Comparison of ENCODE assay signal across 29 mouse cellular contexts in genomic region chr6:99235588-99235987, GRCm38 (mm10).
DNase-seq lines count a peak whose midpoint lies in the region; ATAC-seq and TF ChIP-seq lines count a peak whose summit lies in the region.
"Had no signal": no experiment of that assay in that cellular context is flagged by ENCODE, and none has a peak within 500 bp of the region (broad histone marks: within the 10 kb centered on the region; RNA-seq: fewer than 3 reads in every experiment).

No protein-coding gene starts in this region.

- H3K36me3 ChIP-seq in lung, embryonic 14.5 days (ENCODE audit: insufficient read depth), result no peaks in the 10 kb centered on the region
- no peaks in the 10 kb centered on the region for H3K36me3 ChIP-seq in heart, embryonic 12.5 days
- H3K36me3 ChIP-seq: liver, embryonic 15.5 days; neural tube, embryonic 12.5 days had no signal

- no peak overlapping the region for H3K4me2 ChIP-seq in lung, embryonic 14.5 days
- H3K4me2 ChIP-seq in heart, embryonic 12.5 days, result no peak overlapping the region
- H3K4me2 ChIP-seq: heart, embryonic 11.5 days; hindbrain, embryonic 14.5 days; liver, embryonic 15.5 days; midbrain, embryonic 11.5 days; neural tube, embryonic 12.5 days had no signal

- H3K4me1 ChIP-seq in lung, embryonic 14.5 days (ENCODE audit: insufficient read depth), result no peaks in the 10 kb centered on the region
- peaks cover 38% of the 10 kb centered on the region for H3K4me1 ChIP-seq in heart, embryonic 12.5 days (replicated peaks)
- H3K4me1 ChIP-seq: liver, embryonic 15.5 days had no signal

- no peak overlapping the region for H3K4me3 ChIP-seq in lung, embryonic 14.5 days (ENCODE audit: low read depth, low read length)
- H3K4me3 ChIP-seq in heart, embryonic 12.5 days, result no peak overlapping the region
- H3K4me3 ChIP-seq: left cerebral cortex, adult 2 months; liver, embryonic 15.5 days; myocyte; neural tube, embryonic 12.5 days had no signal

- H3K9me3 ChIP-seq in lung, embryonic 14.5 days (ENCODE audit: low read depth, low read length), result no peaks in the 10 kb centered on the region
- no peaks in the 10 kb centered on the region for H3K9me3 ChIP-seq in heart, embryonic 12.5 days (replicated peaks)
- H3K9me3 ChIP-seq: liver, embryonic 15.5 days; neural tube, embryonic 12.5 days had no signal

- 67% methylated on average over 8 of the region's 8 CpGs for WGBS in lung, embryonic 14.5 days
- 57% methylated on average over 8 of the region's 8 CpGs for WGBS in heart, embryonic 12.5 days

- no peak overlapping the region for H3K27ac ChIP-seq in lung, embryonic 14.5 days (ENCODE audit: low read depth)
- no peak overlapping the region for H3K27ac ChIP-seq in heart, embryonic 12.5 days (ENCODE audit: poor library complexity, severe bottlenecking)
- H3K27ac ChIP-seq: hindbrain, embryonic 14.5 days; left cerebral cortex, adult 2 months; liver, embryonic 15.5 days; macrophage; neural tube, embryonic 12.5 days had no signal

- no peaks in the 10 kb centered on the region for H3K27me3 ChIP-seq in lung, embryonic 14.5 days (ENCODE audit: insufficient read depth, low read length)
- no peaks in the 10 kb centered on the region for H3K27me3 ChIP-seq in heart, embryonic 12.5 days (replicated peaks)
- H3K27me3 ChIP-seq: liver, embryonic 15.5 days; neural tube, embryonic 12.5 days had no signal

- no peak for DNase-seq in lung, embryonic 14.5 days
- no peak for DNase-seq in lung, postnatal 14 days
- peak; percentile 67 for DNase-seq in fat pad, adult 2 months (ENCODE audit: extremely low read depth, low read depth, low spot score)
- peak; percentile 26 for DNase-seq in telencephalon, adult 2 months (ENCODE audit: low read depth, low spot score)
- DNase-seq: adrenal gland, postnatal 10 days; B cell, adult 2 months; cerebellum, adult 11 months; cerebellum, adult 9-10 months; cerebellum, postnatal 36 days; gastrocnemius, postnatal 14 days; heart, adult 18-20 months; heart, postnatal 4 days; kidney, postnatal 14 days; thymus, adult 18-20 months; thymus, postnatal 25 days had no signal

- TF ChIP-seq CTCF in lung, embryonic 14.5 days (IDR thresholded peaks at IDR 0.05; ENCODE audit: low read depth), result no peak

- H3K9ac ChIP-seq in lung, embryonic 14.5 days, result no peak overlapping the region
- H3K9ac ChIP-seq in heart, embryonic 12.5 days, result no peak overlapping the region
- H3K9ac ChIP-seq: hindbrain, embryonic 14.5 days; liver, embryonic 15.5 days; neural tube, embryonic 12.5 days had no signal

- ATAC-seq in lung, embryonic 14.5 days (ENCODE audit: insufficient read depth), result 0 out of 2 replicates have a peak, but pooled peaks have one; percentile 11
- peak; percentile 66 for ATAC-seq in megakaryocyte progenitor cell, adult 5-6 weeks (replicated peaks; ENCODE audit: poor library complexity)
- no peak for ATAC-seq in heart, embryonic 12.5 days (ENCODE audit: insufficient number of reproducible peaks, low FRiP score)
- no peak for ATAC-seq in megakaryocyte, adult 5-6 weeks (ENCODE audit: poor library complexity, severe bottlenecking)
- ATAC-seq: forebrain, embryonic 14.5 days; intestine, postnatal 0 days; midbrain, embryonic 16.5 days had no signal

Comparison
In these comparisons a context has a peak if more than half of its experiments do, and no peak if none do; other contexts are left out.
1. ATAC-seq: peak in lung, embryonic 14.5 days (single experiment) and megakaryocyte progenitor cell, adult 5-6 weeks (single experiment); none in heart, embryonic 12.5 days (single experiment) and megakaryocyte, adult 5-6 weeks (single experiment).
2. DNase-seq: peak in fat pad, adult 2 months (single experiment) and telencephalon, adult 2 months (single experiment); none in lung, embryonic 14.5 days (single experiment) and lung, postnatal 14 days (single experiment).